ENCODE assay signal across 9 mouse cellular contexts in genomic region chr6:47455843-47456242, GRCm38 (mm10). TPM values are rescaled to one million over a fixed set of nuclear protein-coding genes. Genes with fewer than 3 reads are reported as not detected.
A peak's percentile ranks its signal among the peaks of the same experiment; 100 is the strongest.
DNase-seq lines count a peak whose midpoint lies in the region; ATAC-seq and TF ChIP-seq lines count a peak whose summit lies in the region.
"Had no signal": no experiment of that assay in that cellular context is flagged by ENCODE, and none has a peak within 500 bp of the region (broad histone marks: within the 10 kb centered on the region; RNA-seq: fewer than 3 reads in every experiment).

No protein-coding gene starts in this region.

- H3K79me2 ChIP-seq in heart, adult 2 months (replicated peaks; ENCODE audit: control insufficient read depth, insufficient read depth, low read length) = 0 out of 2 replicates have a peak, but pooled peaks cover 4% of the 10 kb centered on the region
- peaks cover 44% of the 10 kb centered on the region for H3K79me2 ChIP-seq in CH12.LX (replicated peaks; ENCODE audit: control insufficient read depth, extremely low read depth, insufficient read depth, poor library complexity, severe bottlenecking)

- H3K4me3 ChIP-seq in heart, adult 2 months = peak overlapping the region; percentile 91
- H3K4me3 ChIP-seq in CH12.LX (replicated peaks in 1 of 3; ENCODE audit: low read depth in 2 of 3, low read length in 2 of 3, poor library complexity in 1 of 3) = peak overlapping the region in 2 of 3 experiments; percentile 91 to 92
- peak overlapping the region; percentile 97 for H3K4me3 ChIP-seq in forebrain, embryonic 14.5 days (ENCODE audit: low read depth, low read length)
- H3K4me3 ChIP-seq in liver, embryonic 16.5 days (ENCODE audit: low read depth, low read length) = peak overlapping the region; percentile 99
- no peak overlapping the region for H3K4me3 ChIP-seq in thymus, adult 2 months (ENCODE audit: control insufficient read depth, insufficient read depth, low read length)

- no peak for TF ChIP-seq EP300 in heart, adult 2 months (IDR thresholded peaks at IDR 0.05; ENCODE audit: insufficient read depth, low read depth, low read length)
- no peak for TF ChIP-seq EP300 in CH12.LX (IDR thresholded peaks at IDR 0.05; ENCODE audit: low read length)

- TF ChIP-seq POLR2A in heart, adult 2 months (IDR thresholded peaks at IDR 0.05; ENCODE audit: insufficient read depth, low read depth, low read length) = no peak
- TF ChIP-seq POLR2A in CH12.LX (IDR thresholded peaks at IDR 0.05; ENCODE audit: low read depth, low read length) = no peak
- TF ChIP-seq POLR2A in thymus, adult 2 months (IDR thresholded peaks at IDR 0.05; ENCODE audit: control insufficient read depth, extremely low read depth, insufficient read depth, low read length, poor library complexity) = no peak

- no peaks in the 10 kb centered on the region for H3K9me3 ChIP-seq in CH12.LX (replicated peaks; ENCODE audit: low read length)
- no peaks in the 10 kb centered on the region for H3K9me3 ChIP-seq in forebrain, embryonic 14.5 days (replicated peaks; ENCODE audit: control insufficient read depth, low read length)
- no peaks in the 10 kb centered on the region for H3K9me3 ChIP-seq in liver, embryonic 16.5 days (replicated peaks; ENCODE audit: control insufficient read depth, low read length)

- H3K36me3 ChIP-seq in heart, adult 2 months (ENCODE audit: control insufficient read depth, insufficient read depth, low read length) = peaks cover 15% of the 10 kb centered on the region
- peaks cover 0 to 7% of the 10 kb centered on the region in 2 experiments for H3K36me3 ChIP-seq in CH12.LX (replicated peaks in 1 of 2; ENCODE audit: control insufficient read depth in 1 of 2, insufficient read depth in 1 of 2, low read length in 1 of 2)
- H3K36me3 ChIP-seq in forebrain, embryonic 14.5 days (ENCODE audit: control insufficient read depth, insufficient read depth, low read length) = no peaks in the 10 kb centered on the region
- no peaks in the 10 kb centered on the region for H3K36me3 ChIP-seq in liver, embryonic 16.5 days (ENCODE audit: control insufficient read depth, insufficient read depth)
- H3K36me3 ChIP-seq in thymus, adult 2 months (ENCODE audit: control insufficient read depth, insufficient read depth, low read length) = no peaks in the 10 kb centered on the region

- H3K4me1 ChIP-seq in heart, adult 2 months (ENCODE audit: control insufficient read depth, insufficient read depth, low read length) = peaks cover 7% of the 10 kb centered on the region
- peaks cover 0 to 31% of the 10 kb centered on the region in 2 experiments; a peak in 2 of 4 replicates for H3K4me1 ChIP-seq in CH12.LX (ENCODE audit: control insufficient read depth in 1 of 2, insufficient read depth in 2 of 2)
- peaks cover 22% of the 10 kb centered on the region for H3K4me1 ChIP-seq in forebrain, embryonic 14.5 days (ENCODE audit: control insufficient read depth, insufficient read depth, low read length)
- peaks cover 21% of the 10 kb centered on the region for H3K4me1 ChIP-seq in liver, embryonic 16.5 days (ENCODE audit: control insufficient read depth, low read depth, low read length)
- peaks cover 5% of the 10 kb centered on the region for H3K4me1 ChIP-seq in thymus, adult 2 months (replicated peaks; ENCODE audit: control insufficient read depth, insufficient read depth, low read length)

- WGBS in heart, adult 2 months = 62% methylated on average over 1 of the region's 1 CpGs
- 54% methylated on average over 1 of the region's 1 CpGs for WGBS in forebrain, embryonic 14.5 days
- 43% methylated on average over 1 of the region's 1 CpGs for WGBS in liver, embryonic 16.5 days (ENCODE audit: insufficient replicate concordance)
- 92% methylated on average over 1 of the region's 1 CpGs for WGBS in thymus, adult 2 months

- intact Hi-C loops in heart, adult 2 months (cut with DNase I) = loop anchor here (2.0 to 10.0 kb wide), 3 partner anchors 51 to 141 kb away; partner anchors contain the start of gene Ezh2
- intact Hi-C loops in left cerebral cortex, postnatal 36 days (cut with DNase I) = loop anchor here (10.0 kb wide), 1 partner anchor 139 kb away; the partner anchor contains the start of gene Ezh2

- no peak overlapping the region for H3K9ac ChIP-seq in heart, adult 2 months (ENCODE audit: low read depth, low read length)
- peak overlapping the region; percentile 82 for H3K9ac ChIP-seq in CH12.LX (ENCODE audit: insufficient read depth, low read depth)
- H3K9ac ChIP-seq in forebrain, embryonic 14.5 days (ENCODE audit: low read length) = peak overlapping the region; percentile 100
- peak overlapping the region; percentile 99; the same call in 1 of the 2 replicates for H3K9ac ChIP-seq in liver, embryonic 16.5 days (ENCODE audit: low read depth, low read length)

- no peak for TF ChIP-seq RAD21 in CH12.LX (IDR thresholded peaks at IDR 0.05; ENCODE audit: low read depth, low read length)

- dilution Hi-C loops in CH12.LX (cut with MboI; ENCODE audit: extremely low pct_ligation_motif_present, extremely low pct_unique_long_range_greater_than_20kb, low sequenced_read_pairs) = no loop called here

- no peak for DNase-seq in heart, adult 2 months
- DNase-seq in heart, postnatal 4 days = no peak
- DNase-seq in CH12.LX (ENCODE audit: extremely low read depth) = no peak
- DNase-seq in forebrain, embryonic 14.5 days (ENCODE audit: low spot score) = peak; percentile 6
- no peak for DNase-seq in spleen, postnatal 36 days (ENCODE audit: low spot score in 2 of 2)
- DNase-seq in thymus, adult 2 months = no peak
- no peak for DNase-seq in left cerebral cortex, postnatal 36 days (ENCODE audit: low spot score in 2 of 2)
- DNase-seq: cerebellum, postnatal 25 days had no signal

- no peak overlapping the region; the same call in 1 of the 2 replicates for H3K27ac ChIP-seq in heart, adult 2 months
- H3K27ac ChIP-seq in CH12.LX (ENCODE audit: insufficient read depth, low read depth) = no peak overlapping the region
- H3K27ac ChIP-seq in forebrain, embryonic 14.5 days (ENCODE audit: low read depth, low read length) = no peak overlapping the region
- no peak overlapping the region for H3K27ac ChIP-seq in liver, embryonic 16.5 days (ENCODE audit: low read length)
- no peak overlapping the region for H3K27ac ChIP-seq in thymus, adult 2 months (ENCODE audit: control insufficient read depth, insufficient read depth, low read length)

- TF ChIP-seq CTCF in heart, adult 2 months (IDR thresholded peaks at IDR 0.05) = no peak
- no peak for TF ChIP-seq CTCF in CH12.LX (conservative IDR thresholded peaks at IDR 0.05 in 1 of 2, IDR thresholded peaks at IDR 0.05 in 1 of 2; ENCODE audit: low read depth in 2 of 2, low read length in 2 of 2)
- no peak for TF ChIP-seq CTCF in thymus, adult 2 months (IDR thresholded peaks at IDR 0.05; ENCODE audit: borderline replicate concordance, control insufficient read depth, extremely low read depth, insufficient read depth, low read length, poor library complexity)

- in situ Hi-C loops in CH12.LX (cut with MboI; ENCODE audit: low pct_ligation_motif_present, low pct_unique_long_range_greater_than_20kb, low sequenced_read_pairs) = no loop called here

- H3K4me2 ChIP-seq in CH12.LX (ENCODE audit: insufficient read depth, low read depth, poor library complexity, severe bottlenecking) = peak overlapping the region; percentile 77
- peak overlapping the region; percentile 85 for H3K4me2 ChIP-seq in forebrain, embryonic 14.5 days (ENCODE audit: low read length)
- H3K4me2 ChIP-seq in liver, embryonic 16.5 days (ENCODE audit: low read depth, low read length) = peak overlapping the region; percentile 92

- ATAC-seq in forebrain, embryonic 14.5 days = no peak
- no peak for ATAC-seq in liver, embryonic 16.5 days (ENCODE audit: low read depth)

- no peaks in the 10 kb centered on the region for H3K27me3 ChIP-seq in heart, adult 2 months (ENCODE audit: control insufficient read depth, insufficient read depth, low read length)
- H3K27me3 ChIP-seq in CH12.LX (replicated peaks) = no peaks in the 10 kb centered on the region
- no peaks in the 10 kb centered on the region for H3K27me3 ChIP-seq in forebrain, embryonic 14.5 days (replicated peaks; ENCODE audit: control insufficient read depth, insufficient read depth, low read length)
- H3K27me3 ChIP-seq in liver, embryonic 16.5 days (ENCODE audit: control insufficient read depth, insufficient read depth, low read depth, low read length) = no peaks in the 10 kb centered on the region
- no peaks in the 10 kb centered on the region for H3K27me3 ChIP-seq in thymus, adult 2 months (ENCODE audit: control insufficient read depth, insufficient read depth, low read length)

TF ChIP-seq in CH12.LX, 34 proteins besides CTCF, POLR2A, EP300 and RAD21 (continues in another document):
- TF ChIP-seq MAX (IDR thresholded peaks at IDR 0.05; ENCODE audit: low read length) (no peak), PAX5 (IDR thresholded peaks at IDR 0.05; ENCODE audit: low read length) (no peak), JUND (conservative IDR thresholded peaks at IDR 0.05; ENCODE audit: low read depth, low read length) (no peak), E2F4 (IDR thresholded peaks at IDR 0.05; ENCODE audit: insufficient replicate concordance, low read depth, low read length) (no peak), TCF12 (IDR thresholded peaks at IDR 0.05; ENCODE audit: low read depth, low read length) (no peak), SIN3A (IDR thresholded peaks at IDR 0.05; ENCODE audit: low read length) (no peak), POLR2AphosphoS2 (IDR thresholded peaks at IDR 0.05; ENCODE audit: low read depth, low read length) (no peak), JUN (IDR thresholded peaks at IDR 0.05; ENCODE audit: insufficient read depth, low read depth, low read length) (no peak), IRF4 (IDR thresholded peaks at IDR 0.05; ENCODE audit: low read depth, low read length) (no peak), ETS1 (conservative IDR thresholded peaks at IDR 0.05; ENCODE audit: low read depth, low read length) (no peak), MAZ (IDR thresholded peaks at IDR 0.05; ENCODE audit: low read depth, low read length) (no peak), HCFC1 (IDR thresholded peaks at IDR 0.05; ENCODE audit: low read depth, low read length) (no peak), MXI1 (IDR thresholded peaks at IDR 0.05; ENCODE audit: low read depth, low read length) (no peak), NRF1 (IDR thresholded peaks at IDR 0.05; ENCODE audit: low read depth, low read length) (no peak), ZMIZ1 (IDR thresholded peaks at IDR 0.05; ENCODE audit: low read depth, low read length) (no peak)

RNA-seq across cellular contexts. Expression of gene Cul1, which starts 2.6 kb away (rescaled TPM):
- total RNA-seq in heart, adult 2 months (2021) = 10 to 100 TPM; 60.0 to 68.6 TPM
- polyA plus RNA-seq in heart, adult 2 months (2012; rRNA removed) = 22.7 and 41.3 TPM in 2 replicates
- total RNA-seq in heart, postnatal 4 days (2021) = 10 to 100 TPM; 89.4 to 94.8 TPM
- 63.6 and 73.6 TPM in 2 replicates for total RNA-seq in CH12.LX (2012; rRNA removed)
- 155 and 183 TPM in 2 replicates for total RNA-seq in CH12.LX (2014; rRNA removed)
- polyA plus RNA-seq in CH12.LX (2012; ENCODE audit: insufficient read length, low read depth) = 79.6 and 108 TPM in 2 replicates
- polyA plus RNA-seq in forebrain, embryonic 14.5 days (2014; fragmentation: Nextera tagmentation; extraction: Ambion mirVana) = 161 and 163 TPM in 2 replicates
- 56.2 and 57.3 TPM in 2 replicates for polyA plus RNA-seq in liver, embryonic 16.5 days (2015; fragmentation: Nextera tagmentation; extraction: Ambion mirVana)
- 20.7 and 23.4 TPM in 2 replicates for polyA plus RNA-seq in thymus, adult 2 months (2012; rRNA removed)
- total RNA-seq in left cerebral cortex, postnatal 36 days (2021) = 100 to 1,000 TPM; 113 to 126 TPM
